Mouse (Mus musculus): Measurements from ENCODE around the gene Hist1h4i. TPM values are rescaled to one million over a fixed set of nuclear protein-coding genes. Genes with fewer than 3 reads are reported as not detected.
"Not testable (repeated sequence)": the region's sequence is repeated elsewhere in the genome, so short reads cannot be mapped to it uniquely, and the experiment has no call there.

Gene Hist1h4i
- total RNA-seq (2021), result 10 to 100 TPM; 45.9 to 47.6 TPM

GRCm38 (mm10) chr13:22041142-22041536, at the start of gene Hist1h4i:
Gene Hist1h4i (minus strand): TSS chr13:22041362.
- DNase-seq (ENCODE audit: extremely low spot score in 1 of 2, low spot score in 2 of 2), result peak; percentile 95 to 96
- intact Hi-C loops (cut with DNase I), result loop anchor here (10.0 kb wide), 2 partner anchors 1654 to 1694 kb away; partner anchors contain the start of genes Hist1h1c, Hist1h1t and Hist1h4c

- intact Hi-C loops (cut with DNase I); DNase-seq (ENCODE audit: extremely low spot score in 1 of 2, low spot score in 2 of 2): not testable (repeated sequence)
Measured at GRCm38 (mm10) chr13:22084140-22084539, 43.0 kb upstream of the Hist1h4i start, which contains the start of gene Vmn1r188. Gene Vmn1r188 (plus strand): TSS chr13:22084440.

- intact Hi-C loops (cut with DNase I), result no loop called here
- DNase-seq (ENCODE audit: extremely low spot score in 1 of 2, low spot score in 2 of 2), result no peak
Measured at GRCm38 (mm10) chr13:22063468-22063867, 22.3 kb upstream of the Hist1h4i start.

- intact Hi-C loops (cut with DNase I), result no loop called here
- DNase-seq (ENCODE audit: extremely low spot score in 1 of 2, low spot score in 2 of 2), result no peak
Measured at GRCm38 (mm10) chr13:22061422-22061821, 20.3 kb upstream of the Hist1h4i start.

GRCm38 (mm10) chr13:22053754-22054153, 12.6 kb upstream of the Hist1h4i start:
- no peak for DNase-seq (ENCODE audit: extremely low spot score in 1 of 2, low spot score in 2 of 2)
- intact Hi-C loops (cut with DNase I), result loop anchor here (10.0 kb wide), 1 partner anchor 1221 kb away; no protein-coding TSS in a partner anchor

DNA sequence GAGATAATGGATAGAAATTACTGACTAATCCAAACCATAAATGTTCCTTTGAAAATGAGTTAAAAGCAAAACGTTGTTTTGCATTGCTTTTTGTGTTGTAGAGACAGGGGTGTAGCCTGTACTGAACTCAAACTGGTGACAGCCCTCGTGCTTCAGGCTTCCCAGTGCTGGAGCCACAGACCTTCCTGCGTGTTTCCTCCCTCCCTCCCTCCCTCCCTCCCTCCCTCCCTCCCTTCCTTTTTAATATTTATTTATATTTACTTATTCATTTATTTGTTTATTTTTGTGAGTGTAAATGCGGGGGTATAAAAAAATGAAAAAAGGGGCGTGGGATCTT, 10.3 kb upstream of the Hist1h4i start:
- intact Hi-C loops (cut with DNase I), result loop anchor here (10.0 kb wide), 1 partner anchor 1223 kb away; no protein-coding TSS in a partner anchor
- no peak for DNase-seq (ENCODE audit: extremely low spot score in 1 of 2, low spot score in 2 of 2)

- intact Hi-C loops (cut with DNase I), result loop anchor here (10.0 kb wide), 1 partner anchor 1224 kb away; no protein-coding TSS in a partner anchor
- DNase-seq (ENCODE audit: extremely low spot score in 1 of 2, low spot score in 2 of 2), result peak; percentile 85 to 96
Measured at GRCm38 (mm10) chr13:22050591-22051522, 9.7 kb upstream of the Hist1h4i start.

DNA sequence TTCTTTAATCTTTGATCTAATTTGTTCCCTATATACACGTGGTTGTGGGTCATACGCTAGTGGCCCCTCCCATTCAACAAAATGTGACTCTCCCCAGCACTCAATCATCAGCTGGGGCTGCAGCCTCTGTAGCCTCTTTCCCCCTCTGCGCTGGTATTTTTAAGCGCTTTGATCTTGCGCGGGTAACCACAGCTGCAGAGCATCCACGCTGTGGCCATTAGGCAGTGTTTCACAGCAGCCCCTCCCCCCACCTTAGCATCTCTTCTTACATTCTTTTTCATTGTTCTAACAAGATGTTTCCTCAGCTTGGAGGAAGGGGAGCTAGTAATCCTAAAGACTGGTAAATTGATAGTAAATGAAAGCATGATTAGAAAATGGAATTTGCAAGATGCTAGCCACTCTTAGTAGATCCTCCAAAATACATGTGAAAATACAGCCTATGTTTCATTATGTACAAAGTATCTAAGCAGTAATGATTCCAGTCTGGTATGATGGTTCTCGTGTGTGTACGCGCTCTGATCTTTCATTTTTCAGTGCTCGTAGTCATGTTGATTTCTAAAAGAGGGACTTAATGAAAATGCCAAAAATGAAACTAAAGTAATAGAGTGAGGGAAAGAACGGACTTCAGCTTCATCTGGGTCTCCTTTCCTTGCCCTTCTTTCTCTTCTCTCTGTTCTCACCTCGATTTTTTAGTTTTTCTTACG, 8.7 kb upstream of the Hist1h4i start:
- DNase-seq (ENCODE audit: extremely low spot score in 1 of 2, low spot score in 2 of 2), result peak; percentile 46 to 75
- intact Hi-C loops (cut with DNase I), result loop anchor here (10.0 kb wide), 3 partner anchors 1225 to 1685 kb away; partner anchors contain the start of genes Hist1h1c, Hist1h1t and Hist1h4c

DNA sequence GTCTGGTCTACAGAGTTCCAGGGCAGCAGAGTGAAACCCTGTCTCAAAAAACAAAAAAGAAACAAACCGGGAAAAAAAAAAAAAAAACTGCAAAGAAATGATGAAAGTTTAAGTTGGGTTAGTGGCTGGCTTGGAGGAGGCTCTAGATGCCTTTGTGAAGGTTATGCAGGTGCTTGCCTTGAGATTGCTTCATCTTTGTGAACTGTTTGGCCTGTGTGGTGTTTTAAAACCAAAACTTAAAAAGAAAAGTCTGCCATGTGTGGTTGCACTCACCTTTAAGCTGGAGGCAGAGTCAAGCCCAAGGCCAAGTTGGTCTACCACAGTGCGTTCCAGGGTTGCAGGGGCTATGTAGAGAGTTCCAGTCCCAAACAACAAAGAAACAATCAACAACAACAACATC, 7.9 kb upstream of the Hist1h4i start:
- DNase-seq (ENCODE audit: extremely low spot score in 1 of 2, low spot score in 2 of 2), result no peak
- intact Hi-C loops (cut with DNase I), result loop anchor here (10.0 kb wide), 2 partner anchors 1646 to 1686 kb away; partner anchors contain the start of genes Hist1h1c, Hist1h1t and Hist1h4c

- intact Hi-C loops (cut with DNase I), result loop anchor here (10.0 kb wide), 2 partner anchors 1649 to 1689 kb away; partner anchors contain the start of genes Hist1h1c, Hist1h1t and Hist1h4c
- DNase-seq (ENCODE audit: extremely low spot score in 1 of 2, low spot score in 2 of 2), result no peak
Measured at GRCm38 (mm10) chr13:22045311-22045710, 4.1 kb upstream of the Hist1h4i start.

DNA sequence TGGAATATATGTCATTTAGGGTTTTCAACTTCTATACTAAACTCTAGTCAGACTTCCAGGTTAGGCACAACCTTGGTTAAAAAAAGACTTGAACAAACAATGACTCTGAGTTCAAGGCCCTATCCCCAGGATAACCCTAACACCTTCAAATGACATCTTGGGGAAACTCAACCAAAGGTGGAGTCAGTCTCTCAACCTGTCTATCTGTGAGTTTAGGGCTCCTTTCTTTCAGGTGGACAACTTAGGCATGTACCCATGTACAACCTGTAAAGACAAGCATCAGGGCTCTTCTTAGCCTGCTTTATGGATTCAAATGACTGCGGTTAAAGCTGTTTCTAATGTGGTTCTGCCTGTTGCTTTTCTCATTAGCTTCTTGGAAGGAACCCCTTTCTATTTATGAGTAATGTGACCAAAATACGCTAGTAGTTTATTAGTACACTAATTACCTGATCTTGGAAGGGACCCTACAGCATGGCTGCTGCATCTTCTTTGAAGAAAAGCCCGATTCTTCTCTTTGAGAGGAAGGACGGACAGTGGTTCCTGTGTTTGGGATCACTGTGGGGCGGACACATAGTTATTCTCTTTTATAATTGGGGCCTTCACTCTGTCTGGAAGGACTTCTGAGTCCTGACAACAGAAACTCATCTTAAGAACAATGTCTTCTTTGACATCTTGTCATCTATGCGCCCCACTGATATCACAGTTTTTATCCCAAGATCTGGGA, 3.4 kb upstream of the Hist1h4i start:
- intact Hi-C loops (cut with DNase I), result loop anchor here (10.0 kb wide), 2 partner anchors 1650 to 1690 kb away; partner anchors contain the start of genes Hist1h1c, Hist1h1t and Hist1h4c
- no peak for DNase-seq (ENCODE audit: extremely low spot score in 1 of 2, low spot score in 2 of 2)

DNA sequence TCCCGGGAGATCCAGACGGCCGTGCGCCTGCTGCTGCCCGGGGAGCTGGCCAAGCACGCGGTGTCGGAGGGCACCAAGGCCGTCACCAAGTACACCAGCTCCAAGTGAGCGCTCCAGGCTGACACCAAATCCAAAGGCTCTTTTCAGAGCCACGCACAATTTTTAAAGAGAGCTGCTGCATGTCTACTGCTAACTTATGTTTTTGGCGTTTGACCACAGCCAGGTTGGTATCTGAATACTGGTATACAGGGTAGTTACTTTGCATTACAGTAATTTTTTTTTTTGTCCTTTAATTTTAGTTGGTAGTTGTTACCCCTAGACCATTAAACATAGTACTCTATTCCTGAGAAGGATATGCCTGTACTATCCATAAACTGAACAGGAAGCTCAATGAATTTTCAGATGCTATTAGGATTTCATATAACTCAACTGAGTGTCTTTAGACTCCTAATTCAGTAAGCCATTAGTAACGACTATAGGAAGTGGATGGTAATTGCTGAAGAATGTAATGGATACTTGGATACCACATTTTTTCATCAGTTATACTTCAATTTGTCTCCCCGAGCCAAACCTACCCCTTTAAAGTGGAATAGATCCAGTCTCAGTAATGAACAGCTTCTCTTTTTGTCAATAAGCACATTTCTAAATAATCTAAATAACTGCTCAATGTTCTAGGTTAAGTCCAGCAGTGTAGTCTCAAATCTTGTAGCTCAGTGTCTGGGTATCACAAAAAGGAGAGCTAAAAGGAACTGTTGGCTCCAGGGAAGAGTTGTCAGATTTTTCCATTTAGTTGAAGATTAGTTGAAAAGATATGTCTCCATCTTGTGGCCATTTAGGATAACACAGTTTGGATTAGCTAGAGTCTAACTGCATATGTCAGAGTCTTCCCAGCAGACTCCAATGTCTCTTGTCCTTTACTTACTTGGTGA, 2.6 kb upstream of the Hist1h4i start:
- peak in 1 of 2 experiments; percentile 56 for DNase-seq (ENCODE audit: extremely low spot score in 1 of 2, low spot score in 2 of 2)
- intact Hi-C loops (cut with DNase I), result loop anchor here (10.0 kb wide), 2 partner anchors 1651 to 1691 kb away; partner anchors contain the start of genes Hist1h1c, Hist1h1t and Hist1h4c

DNA sequence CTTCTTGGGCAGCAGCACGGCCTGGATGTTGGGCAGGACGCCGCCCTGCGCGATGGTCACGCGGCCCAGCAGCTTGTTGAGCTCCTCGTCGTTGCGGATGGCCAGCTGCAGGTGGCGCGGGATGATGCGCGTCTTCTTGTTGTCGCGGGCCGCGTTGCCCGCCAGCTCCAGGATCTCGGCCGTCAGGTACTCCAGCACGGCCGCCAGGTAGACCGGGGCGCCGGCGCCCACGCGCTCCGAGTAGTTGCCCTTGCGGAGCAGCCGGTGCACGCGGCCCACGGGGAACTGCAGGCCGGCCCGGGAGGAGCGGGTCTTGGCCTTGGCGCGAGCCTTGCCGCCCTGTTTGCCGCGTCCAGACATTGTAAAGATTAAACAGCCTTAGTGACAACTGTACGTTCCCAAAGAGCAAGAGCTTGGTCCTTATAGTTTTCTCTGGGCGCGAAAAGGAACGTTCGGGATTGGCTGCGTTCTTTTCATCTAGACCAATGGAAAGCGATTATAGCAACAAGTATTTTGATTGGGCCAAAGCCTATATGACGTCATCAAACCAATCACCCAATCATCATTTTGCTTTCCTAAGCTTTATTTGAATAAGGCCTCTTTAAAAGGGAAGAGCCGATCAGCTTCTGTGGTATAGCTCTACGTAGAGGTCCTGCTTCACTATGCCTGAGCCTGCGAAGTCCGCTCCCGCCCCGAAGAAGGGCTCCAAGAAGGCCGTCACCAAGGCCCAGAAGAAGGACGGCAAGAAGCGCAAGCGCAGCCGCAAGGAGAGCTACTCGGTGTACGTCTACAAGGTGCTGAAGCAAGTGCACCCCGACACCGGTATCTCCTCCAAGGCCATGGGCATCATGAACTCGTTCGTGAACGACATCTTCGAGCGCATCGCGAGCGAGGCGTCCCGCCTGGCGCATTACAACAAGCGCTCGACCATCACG, 1.7 kb upstream of the Hist1h4i start, which contains the start of the genes Hist1h2ag and Hist1h2bj:
Hist1h2ag (minus strand) TSS at position 377 of the 935 bp plus-strand sequence.
Hist1h2bj (plus strand) TSS at position 647 of the 935 bp plus-strand sequence.
- peak; percentile 79 to 97 for DNase-seq (ENCODE audit: extremely low spot score in 1 of 2, low spot score in 2 of 2)
- intact Hi-C loops (cut with DNase I), result loop anchor here (10.0 kb wide), 2 partner anchors 1652 to 1692 kb away; partner anchors contain the start of genes Hist1h1c, Hist1h1t and Hist1h4c

DNA sequence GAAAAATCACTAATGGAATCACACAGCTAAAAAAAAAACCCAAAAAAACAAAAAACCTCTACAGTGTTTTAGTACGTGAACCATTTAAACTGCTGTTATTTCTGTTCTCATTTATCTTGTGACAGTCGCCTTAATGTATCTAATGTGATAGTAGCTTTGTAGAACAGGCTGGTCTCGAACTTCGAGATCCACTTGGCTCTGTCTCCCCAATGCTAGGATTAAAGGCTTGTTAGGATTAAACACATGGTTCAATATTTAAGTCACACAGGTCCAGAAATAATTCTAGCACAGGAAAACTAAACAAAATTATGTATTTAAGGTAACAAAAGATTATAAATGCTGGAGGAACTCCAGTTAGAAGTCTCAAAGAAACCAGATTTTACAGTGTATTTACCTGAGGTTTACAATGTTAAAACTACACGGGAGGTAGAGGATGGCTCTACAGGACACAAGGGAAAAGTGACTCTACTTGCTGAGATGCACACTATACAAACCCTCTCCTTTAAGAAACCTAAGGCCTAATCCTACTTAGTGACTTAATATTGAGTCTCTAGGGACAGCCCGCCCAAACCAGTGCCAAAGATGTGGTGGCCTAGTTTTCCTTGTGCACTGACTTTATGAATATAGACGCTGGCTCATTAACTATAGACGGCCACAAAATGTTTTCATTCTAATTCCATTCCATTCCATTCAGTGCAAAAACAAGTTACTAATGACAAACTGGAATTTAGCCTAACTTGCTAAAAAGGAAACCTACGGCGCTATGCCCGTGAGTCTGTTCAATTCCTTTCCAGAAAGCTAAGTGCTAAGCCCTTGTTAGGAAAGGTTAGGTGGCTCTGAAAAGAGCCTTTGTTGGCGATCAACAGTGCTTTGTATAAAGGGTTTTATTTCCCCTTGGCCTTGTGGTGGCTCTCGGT, 747 bp upstream of the Hist1h4i start:
- intact Hi-C loops (cut with DNase I), result loop anchor here (10.0 kb wide), 2 partner anchors 1653 to 1693 kb away; partner anchors contain the start of genes Hist1h1c, Hist1h1t and Hist1h4c
- no peak for DNase-seq (ENCODE audit: extremely low spot score in 1 of 2, low spot score in 2 of 2)
